Mouse (Mus musculus) lung, adult 10 weeks (tissue): ENCODE data around the gene Hoxd9. TPM values are rescaled to one million over a fixed set of nuclear protein-coding genes. Genes with fewer than 3 reads are reported as not detected.

Experiments
- polyA plus RNA-seq: library from polyadenylated mRNA; stranded (reverse); fragments of 350-450 nt; fragmentation: Illumina TruSeq; extraction: RNeasy Lipid Tissue Mini Kit (QIAGEN cat#74804); gene quantifications from one replicate; pipeline ENCODE4 v1.2.3, GENCODE M21; 2014; ENCODE audit warnings: low read depth, low replicate concordance; ENCODE audit not compliant: insufficient read depth

Hoxd9 gene
- polyA plus RNA-seq: 0.21 TPM

DNA sequence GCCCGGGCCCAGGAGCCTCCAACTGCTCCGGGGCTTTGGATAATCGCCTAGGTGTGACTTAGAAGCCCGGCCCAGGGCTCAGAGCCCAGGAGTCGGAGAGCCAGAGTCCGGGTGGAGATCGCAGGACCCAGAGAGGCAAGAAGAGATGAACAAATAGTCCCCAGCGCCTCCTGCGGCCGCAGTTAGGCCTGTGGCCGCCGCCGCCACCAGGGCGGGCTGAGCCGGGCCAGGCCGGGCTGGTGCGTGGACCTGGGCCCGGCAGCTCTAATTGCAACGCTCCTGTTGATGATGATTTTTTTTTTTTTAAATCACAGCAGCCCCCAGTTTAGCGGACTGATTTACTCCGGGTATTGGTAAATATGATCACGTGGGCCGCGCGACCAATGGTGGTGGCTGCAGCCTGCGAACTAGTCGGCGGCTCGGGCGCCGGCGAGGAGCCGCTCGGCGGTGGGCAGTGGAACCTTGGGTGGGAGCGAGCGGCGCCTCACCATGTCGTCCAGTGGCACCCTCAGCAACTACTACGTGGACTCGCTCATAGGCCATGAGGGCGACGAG, at the start of gene Hoxd9:
Gene Hoxd9 (plus strand): TSS at position 161 of the 555 bp plus-strand sequence.

DNA sequence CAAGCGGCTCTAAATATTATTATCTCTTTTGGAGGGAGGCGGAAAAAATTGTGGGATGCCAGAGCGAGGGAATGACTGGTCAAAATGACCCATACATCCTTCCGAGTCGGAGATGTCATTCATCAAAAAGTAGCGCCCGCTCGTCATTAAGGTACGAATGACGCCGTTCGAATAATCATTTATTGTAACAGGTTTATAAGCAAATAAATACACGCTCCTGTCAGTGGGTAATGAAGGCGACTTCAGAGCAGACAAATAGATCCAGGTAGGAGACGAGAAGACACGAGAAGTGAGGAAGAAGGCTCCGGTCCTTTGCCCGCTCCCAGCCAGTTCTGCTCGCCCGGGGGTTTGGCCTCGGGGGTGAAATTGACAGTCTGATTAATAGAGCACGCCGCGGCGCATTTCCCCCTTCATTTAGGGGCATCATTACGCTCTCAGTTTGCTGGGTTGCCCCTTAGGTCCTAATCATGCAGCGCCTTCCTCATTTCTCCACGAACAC, 38.0 kb upstream of the Hoxd9 start, which contains the start of gene Evx2:
Gene Evx2 (minus strand): TSS at position 51 of the 499 bp plus-strand sequence.

DNA sequence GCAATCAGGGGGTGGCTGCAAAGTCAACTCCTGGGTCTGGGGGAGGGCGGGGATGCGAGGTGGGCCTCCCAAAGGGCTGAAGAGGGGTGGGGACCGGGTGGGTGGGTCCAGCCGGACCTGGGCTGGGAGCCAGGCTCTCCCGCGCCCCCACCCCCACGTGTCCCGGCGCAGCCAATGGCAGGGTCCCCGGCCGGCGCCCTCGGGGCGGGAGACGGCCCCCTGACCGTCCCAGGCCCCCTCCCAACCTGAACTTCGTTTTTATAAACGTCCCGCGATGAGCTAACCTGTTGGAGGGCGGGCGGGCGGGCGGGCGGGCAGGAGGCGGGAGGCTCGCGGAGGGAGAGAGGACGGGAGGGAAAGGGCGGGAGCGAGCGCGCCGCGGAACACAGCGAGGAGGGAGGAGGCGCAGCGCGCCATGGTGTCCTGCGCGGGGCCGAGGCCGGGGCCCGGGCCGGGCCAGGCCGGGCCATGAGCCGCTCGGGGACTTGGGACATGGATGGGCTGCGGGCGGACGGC, 29.6 kb upstream of the Hoxd9 start, which contains the start of gene Hoxd13:
Gene Hoxd13 (plus strand): TSS at position 469 of the 516 bp plus-strand sequence.

DNA sequence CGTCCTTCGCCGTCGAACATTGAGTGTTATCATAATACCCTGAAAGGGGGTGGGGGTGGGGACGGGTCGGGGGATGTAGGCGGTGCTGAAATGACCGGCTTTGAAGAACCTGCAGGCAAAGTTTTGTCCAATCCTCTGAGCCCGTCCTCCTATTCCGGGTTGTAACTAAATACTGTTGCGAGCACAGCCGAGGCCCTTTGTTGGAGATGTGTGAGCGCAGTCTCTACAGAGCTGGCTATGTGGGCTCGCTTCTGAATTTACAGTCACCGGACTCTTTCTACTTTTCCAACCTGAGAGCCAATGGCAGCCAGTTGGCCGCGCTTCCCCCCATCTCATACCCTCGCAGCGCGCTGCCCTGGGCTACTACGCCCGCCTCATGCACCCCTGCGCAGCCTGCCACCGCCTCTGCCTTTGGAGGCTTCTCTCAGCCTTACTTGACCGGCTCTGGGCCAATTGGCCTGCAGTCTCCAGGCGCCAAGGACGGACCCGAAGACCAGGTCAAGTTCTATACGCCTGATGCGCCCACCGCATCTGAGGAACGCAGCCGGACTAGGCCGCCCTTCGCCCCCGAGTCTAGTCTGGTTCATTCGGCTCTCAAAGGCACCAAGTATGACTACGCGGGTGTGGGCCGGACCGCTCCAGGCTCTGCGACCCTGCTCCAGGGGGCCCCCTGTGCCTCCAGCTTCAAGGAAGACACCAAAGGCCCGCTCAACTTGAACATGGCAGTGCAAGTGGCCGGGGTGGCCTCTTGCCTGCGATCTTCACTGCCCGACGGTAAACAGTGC, 22.5 kb upstream of the Hoxd9 start, which contains the start of gene Hoxd12:
Gene Hoxd12 (plus strand): TSS at position 133 of the 785 bp plus-strand sequence.

DNA sequence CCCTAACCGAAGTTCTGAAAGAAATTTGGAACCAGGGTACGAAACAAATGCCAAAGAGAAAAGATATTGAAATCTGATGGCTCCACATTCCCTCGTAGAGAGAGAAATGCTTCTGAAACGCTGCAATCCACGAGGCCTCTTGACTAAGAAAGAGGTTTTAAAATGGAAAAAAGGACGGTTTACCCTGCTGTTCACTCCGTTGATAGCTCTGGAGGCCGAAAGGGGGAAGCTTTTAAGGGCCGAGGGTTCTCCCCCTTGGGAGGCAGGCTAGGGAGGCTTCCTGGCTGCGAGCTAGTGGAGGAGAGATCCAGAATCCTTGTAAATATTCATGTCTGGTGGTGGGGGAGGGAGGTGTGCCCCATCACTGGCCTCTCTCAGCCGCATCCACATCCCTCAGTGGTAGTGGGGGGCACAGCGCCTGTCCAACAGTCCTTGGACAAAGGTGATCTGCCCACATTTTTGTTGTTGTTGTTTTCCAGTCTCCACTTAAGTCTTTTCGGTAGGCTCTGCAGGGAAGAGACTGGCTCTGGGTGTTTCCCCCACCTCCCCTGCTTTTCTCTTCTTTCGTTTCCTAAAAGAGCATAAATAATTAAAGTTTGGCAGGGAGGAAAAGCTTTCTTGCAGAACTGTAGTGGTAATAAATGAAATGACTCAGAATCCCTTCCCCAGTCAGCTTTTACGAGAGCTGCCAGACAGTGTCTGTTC, 18.5 kb upstream of the Hoxd9 start, which contains the start of gene Hoxd11:
Gene Hoxd11 (plus strand): TSS at position 667 of the 705 bp plus-strand sequence.

DNA sequence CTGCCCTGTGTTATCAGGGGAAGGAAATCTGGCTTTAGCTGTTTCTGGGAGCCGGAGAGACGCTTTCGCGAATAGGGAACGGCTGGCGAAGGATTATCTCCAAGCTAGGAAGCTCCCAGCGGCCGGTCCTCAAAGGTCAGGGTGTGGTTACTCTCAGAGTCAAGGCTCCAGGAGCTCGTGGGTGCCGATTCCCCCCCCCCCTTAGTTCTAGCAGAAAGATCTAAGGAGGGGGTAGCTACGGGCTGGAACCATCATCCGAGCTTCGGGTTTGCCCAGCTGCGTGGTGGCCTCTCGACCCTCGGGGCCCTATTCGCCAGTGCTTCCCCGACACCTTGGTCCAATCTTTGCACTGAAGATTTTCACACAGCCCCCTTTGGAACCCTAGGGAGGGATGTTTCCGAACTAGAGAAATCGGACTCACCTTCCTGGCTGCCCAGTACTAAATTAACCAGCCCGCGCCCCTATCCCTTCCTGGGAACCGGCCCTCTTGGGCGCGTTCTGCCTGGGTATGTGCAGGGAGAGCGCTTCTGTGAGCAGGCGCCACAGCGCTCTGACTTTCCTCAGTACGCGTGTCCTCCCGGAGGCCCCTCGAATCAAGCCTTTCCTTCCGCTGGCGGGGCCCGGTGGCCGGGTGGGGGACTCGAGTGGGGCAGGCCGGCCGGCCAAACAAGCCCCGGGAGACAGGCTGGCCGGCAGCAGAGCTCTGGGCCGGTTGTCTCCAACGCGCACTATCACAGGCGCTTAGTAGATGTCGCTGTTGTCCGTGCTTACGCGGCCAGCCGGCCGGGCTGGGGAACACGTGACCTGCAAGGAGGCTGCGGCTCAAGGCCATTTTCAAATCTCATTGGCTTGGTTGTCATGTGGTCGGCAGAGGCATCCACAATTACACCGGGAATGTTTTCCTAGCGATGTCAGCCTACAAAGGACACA, 6.2 kb upstream of the Hoxd9 start, which contains the start of gene Hoxd10:
Gene Hoxd10 (plus strand): TSS at position 903 of the 930 bp plus-strand sequence.

DNA sequence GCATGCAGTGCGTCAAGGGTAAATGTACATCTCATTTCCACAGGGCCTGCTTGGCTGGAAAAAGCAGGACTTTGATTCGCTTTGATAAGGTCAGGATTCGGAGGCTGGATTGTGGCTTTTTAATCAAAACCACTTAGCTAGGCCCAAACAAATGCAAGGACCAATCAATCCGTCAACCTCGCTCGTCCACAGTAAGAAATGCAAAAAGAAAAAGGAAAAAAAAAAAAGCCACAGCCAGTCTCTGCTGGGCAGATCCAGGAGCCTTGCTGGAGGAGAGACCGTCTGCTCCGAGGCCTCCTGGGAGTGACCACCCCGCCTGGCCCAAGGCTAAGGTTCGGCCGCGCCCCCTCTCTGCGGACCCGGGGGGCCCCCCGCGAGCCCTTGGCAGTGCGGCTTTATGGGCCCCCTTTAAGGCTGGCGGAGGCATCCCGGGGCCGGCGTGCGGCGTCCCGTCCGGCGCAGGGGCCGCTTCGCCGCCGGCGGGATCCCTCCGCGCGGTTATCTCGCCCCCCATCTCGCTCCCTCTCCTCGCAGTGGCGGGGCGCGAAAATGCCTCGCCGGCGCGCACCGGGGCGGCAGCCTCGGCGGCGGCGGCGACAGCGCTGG, 7.0 kb downstream of the Hoxd9 start, which contains the start of gene Hoxd8:
Gene Hoxd8 (plus strand): TSS at position 223 of the 606 bp plus-strand sequence.

DNA sequence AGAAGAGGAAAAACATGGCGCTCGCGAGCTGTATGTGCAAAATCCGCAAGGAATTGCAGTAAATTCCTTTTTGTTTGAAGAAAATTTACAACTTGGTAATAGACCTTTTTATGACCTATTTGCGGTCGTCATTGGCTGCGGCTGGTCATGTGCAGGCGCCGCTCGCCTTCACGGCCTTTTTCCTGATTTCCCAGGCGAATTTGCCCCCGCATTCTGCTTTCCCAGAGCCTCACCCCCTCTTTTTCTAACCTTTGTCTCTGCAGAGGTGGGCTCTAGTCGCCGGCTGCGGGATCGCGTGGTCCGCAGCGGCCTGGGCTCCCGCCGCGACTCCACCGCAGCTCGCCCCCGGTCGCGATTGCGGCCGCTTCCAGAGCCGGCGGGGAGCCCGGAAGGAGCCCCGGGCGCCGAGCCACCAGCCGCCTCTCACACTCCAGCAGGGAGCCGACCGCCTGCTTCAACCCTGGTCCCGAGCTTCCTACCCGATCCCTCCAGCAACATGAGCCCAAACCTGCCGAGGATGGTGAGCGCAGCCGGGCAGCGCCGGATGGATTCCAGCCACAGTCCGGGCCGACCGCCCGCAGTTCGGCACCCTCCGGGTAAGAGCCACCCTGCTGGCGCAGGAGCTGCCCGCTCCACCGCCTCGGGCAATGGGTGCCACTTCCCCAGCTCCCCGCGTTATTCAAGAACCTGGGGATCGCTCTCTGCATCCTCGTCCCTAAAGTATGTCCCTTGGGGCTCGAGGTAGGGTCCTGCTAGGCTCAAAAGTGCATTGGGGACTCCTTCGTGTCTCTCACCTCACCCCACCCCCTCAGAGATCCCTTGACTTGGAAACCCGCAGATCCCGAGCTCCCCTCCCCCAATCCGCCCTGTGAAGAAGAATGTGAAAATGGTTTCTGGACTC, 14.4 kb downstream of the Hoxd9 start, which contains the start of the genes Hoxd3 and Hoxd4:
Gene Hoxd3 (plus strand): TSS at position 207 of the 901 bp plus-strand sequence.
Gene Hoxd4 (plus strand): TSS at position 209 of the 901 bp plus-strand sequence.

DNA sequence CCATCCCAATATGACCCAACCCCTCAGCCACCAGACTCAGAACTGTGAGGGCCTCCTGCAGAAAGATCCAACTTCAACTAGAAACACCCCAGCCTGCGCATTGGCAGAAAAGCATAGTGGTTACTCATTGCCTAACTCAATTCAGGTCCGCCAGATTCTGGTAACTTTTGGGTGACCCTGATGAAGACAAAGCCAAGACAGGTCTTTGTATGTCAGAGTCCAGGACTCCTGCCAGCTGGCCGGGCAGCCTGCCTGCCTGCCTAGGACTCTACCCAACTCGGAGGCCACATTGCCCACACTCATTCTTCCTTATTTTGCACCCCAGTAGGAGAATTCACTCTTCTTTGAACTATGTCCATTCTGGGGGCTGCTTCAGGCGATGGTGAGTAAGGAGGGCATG, 29.0 kb downstream of the Hoxd9 start, which contains the start of gene Gm28230:
Gene Gm28230 (plus strand): TSS at position 178 of the 400 bp plus-strand sequence.

Other genes starting within 250 kb of the Hoxd9 start
- 4.3 TPM for gene Lnpk, start 118.3 kb upstream of the Hoxd9 start, polyA plus RNA-seq
- gene Evx2, start 38.2 kb upstream of the Hoxd9 start, polyA plus RNA-seq: not detected
- not detected for gene Hoxd13, start 29.4 kb upstream of the Hoxd9 start, polyA plus RNA-seq
- not detected for gene Hoxd12, start 22.7 kb upstream of the Hoxd9 start, polyA plus RNA-seq
- gene Hoxd11, start 18.2 kb upstream of the Hoxd9 start, polyA plus RNA-seq: not detected
- not detected for gene Hoxd10, start 5.8 kb upstream of the Hoxd9 start, polyA plus RNA-seq
- 0.48 TPM for gene Hoxd8, start 6.9 kb downstream of the Hoxd9 start, polyA plus RNA-seq
- not detected for gene Hoxd3, start 14.2 kb downstream of the Hoxd9 start, polyA plus RNA-seq
- 0.17 TPM for gene Hoxd4, start 14.2 kb downstream of the Hoxd9 start, polyA plus RNA-seq
- gene Gm28230, start 29.0 kb downstream of the Hoxd9 start, polyA plus RNA-seq: not detected
- gene Hoxd1, start 65.3 kb downstream of the Hoxd9 start, polyA plus RNA-seq: not detected
- gene Mtx2, start 128.1 kb downstream of the Hoxd9 start, polyA plus RNA-seq: 33.6 TPM